Mouse (Mus musculus) right cerebral cortex, postnatal 36 days (tissue): ENCODE data around the gene Pifo.

Experiments
- DNase-seq, 2 experiments: peaks; one replicate each; pipeline ENCODE4 v3.0.0; 2022; ENCODE audit warnings: low spot score in 2 of 2, mixed read lengths in 1 of 2

Pifo gene

GRCm38 (mm10) chr3:105957235-105957634, 57.2 kb downstream of the Pifo start:
- no peak for DNase-seq

GRCm38 (mm10) chr3:105951348-105951747, 63.1 kb downstream of the Pifo start:
- no peak for DNase-seq
